Mouse (Mus musculus): ENCODE data around the gene Kdm2a. TPM values are rescaled to one million over a fixed set of nuclear protein-coding genes. Genes with fewer than 3 reads are reported as not detected.
A peak's percentile ranks its signal among the peaks of the same experiment; 100 is the strongest.

The Kdm2a gene
- total and polyA plus RNA-seq, 3 experiments = 17.3 to 51.9 (median 23.1) TPM

GRCm38 (mm10) chr19:4304251-4304821, 93.7 kb downstream of the Kdm2a start:
- Histone ChIP-seq H3K27ac (ENCODE audit: insufficient read depth, low read depth) (peak overlapping the region; percentile 99), H3K4me1 (ENCODE audit: control insufficient read depth in 1 of 2, insufficient read depth in 2 of 2) (peaks cover 21 to 60% of the 10 kb centered on the region in 2 experiments), H3K4me3 (replicated peaks in 1 of 3; ENCODE audit: low read depth in 2 of 3, low read length in 2 of 3, poor library complexity in 1 of 3) (peak overlapping the region; percentile 87 to 98 (median 89)), H3K9me3 (replicated peaks; ENCODE audit: low read length) (no peaks in the 10 kb centered on the region), H3K79me2 (replicated peaks; ENCODE audit: control insufficient read depth, extremely low read depth, insufficient read depth, poor library complexity, severe bottlenecking) (peaks cover 57% of the 10 kb centered on the region), H3K9ac (ENCODE audit: insufficient read depth, low read depth) (peak overlapping the region; percentile 100), H3K27me3 (replicated peaks) (no peaks in the 10 kb centered on the region), H3K36me3 (replicated peaks in 1 of 2; ENCODE audit: control insufficient read depth in 1 of 2, insufficient read depth in 1 of 2, low read length in 1 of 2) (peaks cover 8 to 21% of the 10 kb centered on the region in 2 experiments), H3K4me2 (ENCODE audit: insufficient read depth, low read depth, poor library complexity, severe bottlenecking) (peak overlapping the region; percentile 92)
- peak; percentile 97 for DNase-seq (ENCODE audit: extremely low read depth)
- dilution Hi-C loops (cut with MboI; ENCODE audit: extremely low pct_ligation_motif_present, extremely low pct_unique_long_range_greater_than_20kb, low sequenced_read_pairs) = no loop called here
- in situ Hi-C loops (cut with MboI; ENCODE audit: low pct_ligation_motif_present, low pct_unique_long_range_greater_than_20kb, low sequenced_read_pairs) = no loop called here
- TF ChIP-seq HCFC1 (IDR thresholded peaks at IDR 0.05; ENCODE audit: low read depth, low read length) = peak; percentile 64
- TF ChIP-seq MAX (IDR thresholded peaks at IDR 0.05; ENCODE audit: low read length) = peak; percentile 61
- TF ChIP-seq TCF12 (IDR thresholded peaks at IDR 0.05; ENCODE audit: low read depth, low read length) = peak; percentile 100
- TF ChIP-seq JUND (conservative IDR thresholded peaks at IDR 0.05; ENCODE audit: low read depth, low read length) = peak; percentile 95
- TF ChIP-seq ELF1 (IDR thresholded peaks at IDR 0.05; ENCODE audit: low read depth, low read length) = peak; percentile 79
- TF ChIP-seq RCOR1 (conservative IDR thresholded peaks at IDR 0.05; ENCODE audit: low read depth, low read length) = peak; percentile 99
- no peak; the same call in none of the 2 replicates for TF ChIP-seq RAD21 (IDR thresholded peaks at IDR 0.05; ENCODE audit: low read depth, low read length)
- peak; percentile 56 for TF ChIP-seq MXI1 (IDR thresholded peaks at IDR 0.05; ENCODE audit: low read depth, low read length)
- TF ChIP-seq ZKSCAN1 (IDR thresholded peaks at IDR 0.05; ENCODE audit: borderline replicate concordance, low read depth, low read length) = no peak
- peak; percentile 66 for TF ChIP-seq ZMIZ1 (IDR thresholded peaks at IDR 0.05; ENCODE audit: low read depth, low read length)
- peak; percentile 95 for TF ChIP-seq BHLHE40 (IDR thresholded peaks at IDR 0.05; ENCODE audit: low read depth, low read length)
- TF ChIP-seq MAFK (IDR thresholded peaks at IDR 0.05; ENCODE audit: insufficient replicate concordance, low read length) = peak; percentile 81
- TF ChIP-seq E2F4 (IDR thresholded peaks at IDR 0.05; ENCODE audit: insufficient replicate concordance, low read depth, low read length) = no peak
- peak; percentile 100 for TF ChIP-seq ETS1 (conservative IDR thresholded peaks at IDR 0.05; ENCODE audit: low read depth, low read length)
- 0 out of 2 replicates have a peak, but pooled peaks have one; percentile 59 for TF ChIP-seq KAT2A (IDR thresholded peaks at IDR 0.05; ENCODE audit: insufficient replicate concordance, low read length)
- no peak; the same call in none of the 2 replicates for TF ChIP-seq POLR2A (IDR thresholded peaks at IDR 0.05; ENCODE audit: low read depth, low read length)
- peak; percentile 89; the same call in 1 of the 2 replicates for TF ChIP-seq MYC (IDR thresholded peaks at IDR 0.05; ENCODE audit: low read depth, low read length)
- TF ChIP-seq NELFE (IDR thresholded peaks at IDR 0.05; ENCODE audit: low read depth, low read length) = peak; percentile 57; the same call in 1 of the 2 replicates
- no peak; a peak in 1 of 4 replicates for TF ChIP-seq CTCF (conservative IDR thresholded peaks at IDR 0.05 in 1 of 2, IDR thresholded peaks at IDR 0.05 in 1 of 2; ENCODE audit: low read depth in 2 of 2, low read length in 2 of 2)
- peak; percentile 100 for TF ChIP-seq IRF4 (IDR thresholded peaks at IDR 0.05; ENCODE audit: low read depth, low read length)
- 0 out of 2 replicates have a peak, but pooled peaks have one; percentile 28 for TF ChIP-seq POLR2AphosphoS2 (IDR thresholded peaks at IDR 0.05; ENCODE audit: low read depth, low read length)
- peak; percentile 33 for TF ChIP-seq SMC3 (IDR thresholded peaks at IDR 0.05; ENCODE audit: low read depth, low read length)
- peak; percentile 43; the same call in 1 of the 2 replicates for TF ChIP-seq NRF1 (IDR thresholded peaks at IDR 0.05; ENCODE audit: low read depth, low read length)
- TF ChIP-seq UBTF (IDR thresholded peaks at IDR 0.05; ENCODE audit: low read depth, low read length) = peak; percentile 50; the same call in 1 of the 2 replicates
- TF ChIP-seq ZNF384 (IDR thresholded peaks at IDR 0.05; ENCODE audit: low read depth, low read length) = peak; percentile 88
- peak; percentile 99 for TF ChIP-seq SIN3A (IDR thresholded peaks at IDR 0.05; ENCODE audit: low read length)
- TF ChIP-seq MAZ (IDR thresholded peaks at IDR 0.05; ENCODE audit: low read depth, low read length) = peak; percentile 100
- no peak for TF ChIP-seq USF2 (conservative IDR thresholded peaks at IDR 0.05; ENCODE audit: low read depth, low read length)
- TF ChIP-seq JUN (IDR thresholded peaks at IDR 0.05; ENCODE audit: insufficient read depth, low read depth, low read length) = peak; percentile 92
- peak; percentile 97 for TF ChIP-seq CHD2 (IDR thresholded peaks at IDR 0.05; ENCODE audit: low read length)
- no peak; the same call in 1 of the 2 replicates for TF ChIP-seq TBP (conservative IDR thresholded peaks at IDR 0.05; ENCODE audit: low read depth, low read length)
- no peak; the same call in 1 of the 2 replicates for TF ChIP-seq CHD1 (IDR thresholded peaks at IDR 0.05; ENCODE audit: low read depth, low read length)
- TF ChIP-seq USF1 (IDR thresholded peaks at IDR 0.05; ENCODE audit: low read depth, low read length) = no peak
- peak; percentile 97 for TF ChIP-seq MEF2A (IDR thresholded peaks at IDR 0.05; ENCODE audit: borderline replicate concordance, low read depth, low read length)
- peak; percentile 99 for TF ChIP-seq EP300 (IDR thresholded peaks at IDR 0.05; ENCODE audit: low read length)
